Mouse (Mus musculus): ENCODE results near the gene Psma5. TPM values are rescaled to one million over a fixed set of nuclear protein-coding genes. Genes with fewer than 3 reads are reported as not detected.

The Psma5 gene
- 21.9 and 36.2 TPM in 2 replicates for polyA plus RNA-seq (2012; rRNA removed)

GRCm38 (mm10) chr3:108256719-108257637 lies at the start of gene Psma5:
Psma5 (plus strand) TSS chr3:108256926.
- Histone ChIP-seq H3K36me3 (ENCODE audit: control insufficient read depth, insufficient read depth, low read length) (peaks cover 3% of the 10 kb centered on the region), H3K4me1 (ENCODE audit: control insufficient read depth, insufficient read depth, insufficient read length, low read length) (peaks cover 3% of the 10 kb centered on the region; the same call in 1 of the 2 replicates), H3K27ac (ENCODE audit: insufficient read depth, low read depth, low read length) (peak within 1 kb of the TSS; percentile 78), H3K4me3 (ENCODE audit: low read depth, low read length) (peak within 1 kb of the TSS; percentile 77), H3K27me3 (ENCODE audit: control insufficient read depth, insufficient read depth, low read length) (no peaks in the 10 kb centered on the region)
- under 1% methylated on average over 79 of the region's 79 CpGs for WGBS
- TF ChIP-seq POLR2A (IDR thresholded peaks at IDR 0.05; ENCODE audit: low read depth, low read length) (no peak), CTCF (IDR thresholded peaks at IDR 0.05; ENCODE audit: extremely low read depth, insufficient read length, insufficient replicate concordance, low read depth, low read length) (no peak)

DNA sequence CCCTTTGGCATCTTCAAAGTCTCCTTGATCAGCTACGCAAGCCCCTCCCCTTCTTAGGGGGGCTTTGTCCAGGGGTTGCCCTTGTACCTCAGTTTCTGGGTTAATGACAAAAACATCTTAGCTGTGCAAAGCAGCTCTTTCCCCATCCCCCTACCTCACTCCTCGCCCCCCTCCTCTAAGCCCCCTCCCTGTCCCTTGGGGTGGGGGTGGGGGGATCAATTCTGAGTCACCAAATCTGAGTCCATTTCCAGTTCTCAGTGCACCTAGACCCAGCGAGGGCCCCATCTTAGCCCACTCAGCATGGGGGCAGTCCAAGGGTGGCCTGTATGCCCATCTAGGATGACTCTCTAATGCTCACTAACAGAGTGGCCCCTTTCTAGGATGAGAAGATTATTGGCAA lies 47.7 kb upstream of the Psma5 start:
- H3K36me3 ChIP-seq (ENCODE audit: control insufficient read depth, insufficient read depth, low read length): no peaks in the 10 kb centered on the region; the same call in 1 of the 2 replicates
- no peak overlapping the region for H3K27ac ChIP-seq (ENCODE audit: insufficient read depth, low read depth, low read length)
- TF ChIP-seq POLR2A (IDR thresholded peaks at IDR 0.05; ENCODE audit: low read depth, low read length) (no peak), CTCF (IDR thresholded peaks at IDR 0.05; ENCODE audit: extremely low read depth, insufficient read length, insufficient replicate concordance, low read depth, low read length) (no peak)
- peaks cover 7% of the 10 kb centered on the region; the same call in 1 of the 2 replicates for H3K4me1 ChIP-seq (ENCODE audit: control insufficient read depth, insufficient read depth, insufficient read length, low read length)
- WGBS: 91% methylated on average over 3 of the region's 3 CpGs
- no peaks in the 10 kb centered on the region for H3K27me3 ChIP-seq (ENCODE audit: control insufficient read depth, insufficient read depth, low read length)
- H3K4me3 ChIP-seq (ENCODE audit: low read depth, low read length): no peak overlapping the region

DNA sequence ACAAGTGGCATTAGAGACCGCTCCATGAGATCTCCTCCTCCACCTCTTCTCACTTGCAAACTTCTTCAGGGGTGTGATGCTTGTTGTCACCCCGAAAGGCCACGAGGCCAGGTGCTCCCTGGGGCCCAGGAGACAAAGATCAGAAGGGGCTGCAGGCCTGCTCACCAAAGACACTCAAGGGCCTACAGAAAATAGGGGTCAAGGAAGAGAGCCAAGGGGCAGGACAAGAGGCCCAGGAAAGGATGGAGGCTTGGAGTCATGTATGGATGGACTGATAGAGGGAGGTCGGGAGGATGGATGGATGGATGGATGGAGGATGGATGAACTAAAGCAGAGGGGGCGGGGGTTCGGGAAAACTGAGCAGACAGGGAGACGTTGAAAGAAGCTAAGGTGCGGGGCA lies 47.2 kb upstream of the Psma5 start:
- H3K27me3 ChIP-seq (ENCODE audit: control insufficient read depth, insufficient read depth, low read length): no peaks in the 10 kb centered on the region
- H3K4me3 ChIP-seq (ENCODE audit: low read depth, low read length): peak overlapping the region; percentile 74
- no peaks in the 10 kb centered on the region; the same call in 1 of the 2 replicates for H3K36me3 ChIP-seq (ENCODE audit: control insufficient read depth, insufficient read depth, low read length)
- no peak overlapping the region for H3K27ac ChIP-seq (ENCODE audit: insufficient read depth, low read depth, low read length)
- TF ChIP-seq CTCF (IDR thresholded peaks at IDR 0.05; ENCODE audit: extremely low read depth, insufficient read length, insufficient replicate concordance, low read depth, low read length): no peak
- no peak; the same call in 1 of the 2 replicates for TF ChIP-seq POLR2A (IDR thresholded peaks at IDR 0.05; ENCODE audit: low read depth, low read length)
- H3K4me1 ChIP-seq (ENCODE audit: control insufficient read depth, insufficient read depth, insufficient read length, low read length): peaks cover 7% of the 10 kb centered on the region; the same call in 1 of the 2 replicates
- WGBS: 7% methylated on average over 8 of the region's 8 CpGs

DNA sequence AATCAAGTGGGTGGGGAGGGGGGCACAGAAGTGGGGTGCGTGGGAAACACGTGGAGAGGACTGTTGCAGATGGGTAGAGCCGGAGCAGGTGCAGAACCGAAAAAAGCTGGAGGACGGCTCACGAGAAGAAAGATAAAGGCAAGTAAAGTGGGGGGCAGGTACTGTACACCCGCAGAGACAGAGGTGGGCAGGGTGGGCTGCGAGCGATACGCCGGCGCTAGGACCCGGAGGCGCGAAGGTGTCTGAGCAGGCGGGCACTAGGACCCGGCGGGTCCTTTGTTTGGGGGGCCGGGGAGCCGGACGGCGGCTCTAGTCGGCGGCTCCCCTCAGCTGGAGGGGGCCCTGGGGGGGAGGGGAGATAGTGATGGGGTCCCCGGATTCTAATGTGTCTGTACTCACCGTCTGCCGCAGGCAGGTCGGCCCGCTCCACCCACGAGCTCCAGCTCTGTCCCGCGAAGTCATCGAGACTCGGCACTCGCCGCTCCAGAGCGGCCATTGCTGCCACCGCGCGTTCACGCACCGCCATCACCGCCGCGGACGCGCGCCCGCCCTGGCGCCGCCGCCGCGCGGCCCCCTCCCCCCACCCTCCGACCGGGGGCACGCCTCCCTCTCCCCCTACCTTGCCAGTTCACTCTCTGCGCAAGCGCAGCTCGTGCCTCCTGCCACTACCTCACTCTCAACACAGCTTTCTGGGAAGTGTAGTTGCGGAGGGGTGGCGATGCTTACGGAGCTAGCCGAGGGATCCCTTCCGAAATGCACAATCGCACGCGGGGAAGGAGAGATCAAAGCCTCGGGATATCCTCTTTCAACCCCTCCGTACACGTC lies 46.6 kb upstream of the Psma5 start:
- no peaks in the 10 kb centered on the region for H3K36me3 ChIP-seq (ENCODE audit: control insufficient read depth, insufficient read depth, low read length)
- peaks cover 7% of the 10 kb centered on the region; the same call in 1 of the 2 replicates for H3K4me1 ChIP-seq (ENCODE audit: control insufficient read depth, insufficient read depth, insufficient read length, low read length)
- under 1% methylated on average over 71 of the region's 72 CpGs for WGBS
- H3K27ac ChIP-seq (ENCODE audit: insufficient read depth, low read depth, low read length): peak overlapping the region; percentile 48
- no peaks in the 10 kb centered on the region for H3K27me3 ChIP-seq (ENCODE audit: control insufficient read depth, insufficient read depth, low read length)
- TF ChIP-seq CTCF (IDR thresholded peaks at IDR 0.05; ENCODE audit: extremely low read depth, insufficient read length, insufficient replicate concordance, low read depth, low read length): no peak
- TF ChIP-seq POLR2A (IDR thresholded peaks at IDR 0.05; ENCODE audit: low read depth, low read length): peak; percentile 11; the same call in 1 of the 2 replicates
- peak overlapping the region; percentile 74 for H3K4me3 ChIP-seq (ENCODE audit: low read depth, low read length)

GRCm38 (mm10) chr3:108210771-108211139 lies 46.0 kb upstream of the Psma5 start, which contains the start of gene Atxn7l2:
Atxn7l2 (minus strand) TSS chr3:108210934.
- Histone ChIP-seq H3K27me3 (ENCODE audit: control insufficient read depth, insufficient read depth, low read length) (no peaks in the 10 kb centered on the region), H3K4me1 (ENCODE audit: control insufficient read depth, insufficient read depth, insufficient read length, low read length) (peaks cover 7% of the 10 kb centered on the region; the same call in 1 of the 2 replicates), H3K4me3 (ENCODE audit: low read depth, low read length) (peak within 1 kb of the TSS; percentile 74), H3K27ac (ENCODE audit: insufficient read depth, low read depth, low read length) (peak within 1 kb of the TSS; percentile 48), H3K36me3 (ENCODE audit: control insufficient read depth, insufficient read depth, low read length) (no peaks in the 10 kb centered on the region)
- TF ChIP-seq POLR2A (IDR thresholded peaks at IDR 0.05; ENCODE audit: low read depth, low read length) (no peak), CTCF (IDR thresholded peaks at IDR 0.05; ENCODE audit: extremely low read depth, insufficient read length, insufficient replicate concordance, low read depth, low read length) (no peak; the same call in 1 of the 2 replicates)
- WGBS: 1% methylated on average over 14 of the region's 14 CpGs

DNA sequence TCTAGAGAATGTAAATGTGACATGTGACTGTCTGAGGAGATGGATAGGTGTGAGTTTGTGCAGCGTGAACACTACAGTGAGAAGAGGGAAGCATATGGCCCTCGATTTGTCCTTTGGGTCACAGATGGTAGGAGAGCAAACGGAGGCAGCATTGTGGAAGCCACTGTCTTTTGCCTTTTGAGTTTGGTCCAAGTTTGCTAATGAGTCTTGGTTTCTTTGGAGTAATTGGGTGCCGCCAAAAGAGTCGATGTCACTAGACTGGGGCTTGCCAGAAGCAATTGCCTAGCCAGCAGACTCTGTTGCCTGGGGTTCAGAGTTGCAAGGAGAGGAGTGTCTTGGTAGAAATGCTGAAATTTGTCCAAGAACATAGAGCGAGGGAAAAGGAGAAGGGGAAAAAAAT lies 44.9 kb upstream of the Psma5 start:
- Histone ChIP-seq H3K27ac (ENCODE audit: insufficient read depth, low read depth, low read length) (no peak overlapping the region), H3K4me1 (ENCODE audit: control insufficient read depth, insufficient read depth, insufficient read length, low read length) (peaks cover 7% of the 10 kb centered on the region; the same call in 1 of the 2 replicates), H3K27me3 (ENCODE audit: control insufficient read depth, insufficient read depth, low read length) (no peaks in the 10 kb centered on the region), H3K4me3 (ENCODE audit: low read depth, low read length) (no peak overlapping the region), H3K36me3 (ENCODE audit: control insufficient read depth, insufficient read depth, low read length) (no peaks in the 10 kb centered on the region)
- TF ChIP-seq POLR2A (IDR thresholded peaks at IDR 0.05; ENCODE audit: low read depth, low read length) (no peak), CTCF (IDR thresholded peaks at IDR 0.05; ENCODE audit: extremely low read depth, insufficient read length, insufficient replicate concordance, low read depth, low read length) (no peak)
- WGBS: 88% methylated on average over 6 of the region's 6 CpGs
